Mouse (Mus musculus): ENCODE measurements at regions not wholly inside any gene's neighbourhood (a gene's known extent, or its start where the extent isn't known, plus 50 kb on each side); places are given as distances from the start of the nearest gene placed in this dataset.

DNA sequence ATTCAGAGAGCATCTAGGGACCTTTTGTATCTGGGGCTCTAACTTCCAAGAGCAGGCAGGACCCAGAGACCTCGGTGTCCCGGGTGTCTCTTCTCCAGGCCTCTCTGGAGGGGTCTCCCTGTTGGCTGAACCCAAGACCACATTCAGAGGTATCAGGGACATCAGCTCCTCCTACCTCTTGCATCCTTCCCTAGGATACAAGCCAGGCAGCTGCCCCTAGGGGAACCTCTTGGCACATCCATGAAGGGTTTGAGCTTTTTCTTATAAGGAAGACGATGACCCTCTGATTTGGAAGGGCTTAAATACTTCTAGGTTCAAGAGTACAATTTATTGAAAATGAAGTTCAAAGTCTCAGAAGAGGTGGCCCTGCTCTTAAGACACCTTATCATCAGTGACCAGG lies 57.2 kb upstream of the Dio3 start:
- DNase-seq, result no peak
- TF ChIP-seq CTCF (IDR thresholded peaks at IDR 0.05; ENCODE audit: insufficient read depth, low read length) (no peak), POLR2A (IDR thresholded peaks at IDR 0.05; ENCODE audit: borderline replicate concordance, extremely low read depth, low read depth, low read length) (no peak)
- H3K4me1 ChIP-seq (ENCODE audit: control insufficient read depth, insufficient read depth, low read length), result no peaks in the 10 kb centered on the region
- no peak overlapping the region for H3K4me3 ChIP-seq (replicated peaks; ENCODE audit: extremely low read depth, low read depth, low read length)
- WGBS, result 59% methylated on average over 3 of the region's 3 CpGs

DNA sequence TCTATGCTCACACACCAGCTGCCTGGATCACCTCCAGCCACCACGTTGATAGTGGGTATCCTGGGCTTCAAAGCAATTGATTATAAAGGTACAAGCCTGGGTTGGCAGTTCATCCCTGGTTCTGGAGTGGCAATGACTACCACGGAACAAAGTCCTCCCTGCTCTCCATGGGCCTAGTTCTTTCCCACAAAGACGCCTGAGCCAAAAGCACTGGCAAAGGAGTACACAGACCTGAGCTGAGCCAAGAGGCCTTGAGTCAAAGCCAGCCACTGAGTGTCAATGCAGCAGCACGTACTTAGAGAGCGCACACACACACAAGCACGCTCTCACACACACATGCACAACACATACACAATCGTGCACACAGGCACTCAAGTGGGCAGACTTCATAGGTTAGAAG lies 54.6 kb upstream of the Dio3 start:
- TF ChIP-seq CTCF (IDR thresholded peaks at IDR 0.05; ENCODE audit: insufficient read depth, low read length) (no peak), POLR2A (IDR thresholded peaks at IDR 0.05; ENCODE audit: borderline replicate concordance, extremely low read depth, low read depth, low read length) (no peak)
- no peak overlapping the region for H3K4me3 ChIP-seq (replicated peaks; ENCODE audit: extremely low read depth, low read depth, low read length)
- no peak for DNase-seq
- 75% methylated on average over 7 of the region's 7 CpGs for WGBS
- H3K4me1 ChIP-seq (ENCODE audit: control insufficient read depth, insufficient read depth, low read length), result no peaks in the 10 kb centered on the region

DNA sequence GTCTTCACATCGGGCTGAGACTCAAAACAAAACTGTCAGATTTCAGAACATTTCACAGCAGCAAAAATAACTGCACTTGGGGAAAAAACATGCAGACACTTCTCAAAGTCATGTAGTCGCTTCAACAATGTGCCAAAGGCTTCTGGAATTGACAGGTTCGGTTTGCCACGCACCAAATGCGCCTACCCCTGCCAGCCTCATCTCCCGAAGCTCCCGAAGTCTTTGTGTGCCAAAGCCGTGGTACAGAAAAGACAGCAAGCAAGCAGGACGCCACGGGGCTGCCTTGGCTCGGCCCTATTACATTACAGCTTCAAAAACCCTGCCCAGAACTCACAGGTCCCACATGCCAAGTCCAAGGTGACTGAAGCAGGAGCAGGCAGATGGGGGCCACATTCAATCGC lies 50.9 kb upstream of the Dio3 start:
- Histone ChIP-seq H3K4me3 (replicated peaks; ENCODE audit: extremely low read depth, low read depth, low read length) (no peak overlapping the region), H3K4me1 (ENCODE audit: control insufficient read depth, insufficient read depth, low read length) (no peaks in the 10 kb centered on the region)
- TF ChIP-seq POLR2A (IDR thresholded peaks at IDR 0.05; ENCODE audit: borderline replicate concordance, extremely low read depth, low read depth, low read length) (no peak), CTCF (IDR thresholded peaks at IDR 0.05; ENCODE audit: insufficient read depth, low read length) (no peak)
- no peak for DNase-seq
- WGBS, result 78% methylated on average over 12 of the region's 12 CpGs

Measured in lung, adult 2 months (tissue).